Mouse (Mus musculus) forebrain, postnatal 0 days (tissue): ENCODE results near the gene Aox1. TPM values are rescaled to one million over a fixed set of nuclear protein-coding genes. Genes with fewer than 3 reads are reported as not detected.

Experiments
- ATAC-seq: fragments of 200-750 bp; cut with Nextera tagmentation; 2 replicates; pipeline ENCODE4 v1.8.0; 2017; ENCODE audit warnings: mild to moderate bottlenecking, moderate library complexity
- DNase-seq: peaks from one replicate; pipeline ENCODE4 v3.0.0-alpha.2; 2015
- H3K27ac ChIP-seq: fragments of 300-500 bp; sonication (generic); 2 replicates; pipeline ENCODE4 v1.5.1; 2014; ENCODE audit warnings: low read depth, mild to moderate bottlenecking, antibody characterized with exemption, low read length, moderate library complexity, mixed read lengths
- H3K27me3 ChIP-seq: fragments of 300-500 bp; sonication (generic); 2 replicates; pipeline ENCODE4 v1.6.1; 2014; ENCODE audit warnings: mild to moderate bottlenecking, low read length, mixed read lengths; ENCODE audit not compliant: insufficient read depth
- H3K36me3 ChIP-seq: fragments of 300-500 bp; sonication (generic); 2 replicates; pipeline ENCODE4 v1.6.1; 2014; ENCODE audit warnings: mild to moderate bottlenecking, moderate library complexity; ENCODE audit not compliant: insufficient read depth
- H3K4me1 ChIP-seq: fragments of 300-500 bp; sonication (generic); 2 replicates; pipeline ENCODE4 v1.6.1; 2014; ENCODE audit warnings: antibody characterized with exemption; ENCODE audit not compliant: insufficient read depth
- H3K4me2 ChIP-seq: fragments of 300-500 bp; sonication (generic); 2 replicates; pipeline ENCODE4 v1.6.1; 2014; ENCODE audit warnings: low read depth, mild to moderate bottlenecking, moderate library complexity
- H3K4me3 ChIP-seq: fragments of 300-500 bp; sonication (generic); 2 replicates; pipeline ENCODE4 v1.5.1; 2014; ENCODE audit warnings: low read depth, low read length, mixed read lengths
- H3K9ac ChIP-seq: fragments of 300-500 bp; sonication (generic); 2 replicates; pipeline ENCODE4 v1.6.1; 2014; ENCODE audit warnings: mild to moderate bottlenecking
- H3K9me3 ChIP-seq: fragments of 300-500 bp; sonication (generic); 2 replicates; pipeline ENCODE4 v1.6.1; 2016; ENCODE audit warnings: low read length
- CTCF ChIP-seq: sonication (generic); IDR thresholded peaks from 2 replicates; pipeline ENCODE4 v1.5.1; 2016; ENCODE audit warnings: antibody characterized with exemption, control low read depth, low read depth
- WGBS: fragments of 180-500 bp; shearing (Covaris S2); extraction: QIAGEN DNeasy Blood & Tissue Kit; methylation state at CpG from one replicate; pipeline ENCODE4 v1.1.7; 2014; 5-methylcytosine and 5-hydroxymethylcytosine counted together
- polyA plus RNA-seq: library from polyadenylated mRNA; unstranded; fragments of >200 nt; fragmentation: Nextera tagmentation; extraction: Ambion mirVana; gene quantifications from 2 replicates; pipeline ENCODE4 v1.2.1, GENCODE M21; 2015
- total RNA-seq: library from RNA; depleted of rRNA; stranded (reverse); fragments of >200 nt; gene quantifications from 2 replicates; pipeline ENCODE4 v1.2.3, GENCODE M21; 2014

The Aox1 gene
- total and polyA plus RNA-seq, 2 experiments from 2014 or later: 0.38 to 0.90 TPM

GRCm38 (mm10) chr1:58046721-58047290 is 17.1 kb downstream of the Aox1 start:
- Histone ChIP-seq H3K4me2 (no peak overlapping the region), H3K27ac (no peak overlapping the region), H3K27me3 (no peaks in the 10 kb centered on the region), H3K36me3 (no peaks in the 10 kb centered on the region), H3K9ac (no peak overlapping the region), H3K4me1 (no peaks in the 10 kb centered on the region), H3K9me3 (no peaks in the 10 kb centered on the region), H3K4me3 (no peak overlapping the region)
- DNase-seq: no peak
- peak; percentile 76 for ATAC-seq
- TF ChIP-seq CTCF: no peak
- 15% methylated on average over 3 of the region's 3 CpGs for WGBS

- no peaks in the 10 kb centered on the region for H3K27me3 ChIP-seq
- no peaks in the 10 kb centered on the region for H3K4me1 ChIP-seq
- DNase-seq (no peak), ATAC-seq (no peak)
- no peaks in the 10 kb centered on the region for H3K9me3 ChIP-seq
- TF ChIP-seq CTCF: no peak
- no peak overlapping the region for H3K9ac ChIP-seq
- H3K36me3 ChIP-seq: no peaks in the 10 kb centered on the region
- WGBS: 92% methylated on average over 5 of the region's 5 CpGs
- no peak overlapping the region for H3K27ac ChIP-seq
- no peak overlapping the region for H3K4me3 ChIP-seq
- no peak overlapping the region for H3K4me2 ChIP-seq
These were observed 19.4 kb downstream of the Aox1 start for GRCm38 (mm10) chr1:58049126-58049525.

GRCm38 (mm10) chr1:58055598-58055997 is 25.9 kb downstream of the Aox1 start:
- Histone ChIP-seq H3K4me2 (no peak overlapping the region), H3K4me1 (no peaks in the 10 kb centered on the region; the same call in 1 of the 2 replicates), H3K9me3 (no peaks in the 10 kb centered on the region), H3K36me3 (no peaks in the 10 kb centered on the region), H3K9ac (no peak overlapping the region), H3K27ac (no peak overlapping the region), H3K27me3 (no peaks in the 10 kb centered on the region), H3K4me3 (no peak overlapping the region)
- no peak for ATAC-seq
- DNase-seq: no peak
- TF ChIP-seq CTCF: no peak
- 74% methylated on average over 11 of the region's 11 CpGs for WGBS

- Histone ChIP-seq H3K9me3 (no peaks in the 10 kb centered on the region), H3K36me3 (no peaks in the 10 kb centered on the region), H3K4me1 (no peaks in the 10 kb centered on the region; the same call in 1 of the 2 replicates), H3K4me2 (no peak overlapping the region), H3K4me3 (no peak overlapping the region), H3K9ac (no peak overlapping the region), H3K27ac (no peak overlapping the region), H3K27me3 (no peaks in the 10 kb centered on the region)
- WGBS: 77% methylated on average over 13 of the region's 13 CpGs
- TF ChIP-seq CTCF: no peak
- ATAC-seq: peak; percentile 37; the same call in 1 of the 2 replicates
- no peak for DNase-seq
These were observed 26.5 kb downstream of the Aox1 start for GRCm38 (mm10) chr1:58056074-58056807.

GRCm38 (mm10) chr1:58056939-58057338 is 27.2 kb downstream of the Aox1 start:
- no peak overlapping the region for H3K4me3 ChIP-seq
- H3K27ac ChIP-seq: no peak overlapping the region
- H3K9ac ChIP-seq: peak overlapping the region; percentile 0; the same call in 1 of the 2 replicates
- ATAC-seq (peak; percentile 67; the same call in 1 of the 2 replicates), DNase-seq (peak; percentile 27)
- H3K9me3 ChIP-seq: no peaks in the 10 kb centered on the region
- no peak overlapping the region for H3K4me2 ChIP-seq
- no peaks in the 10 kb centered on the region for H3K36me3 ChIP-seq
- WGBS: 61% methylated on average over 11 of the region's 11 CpGs
- H3K27me3 ChIP-seq: no peaks in the 10 kb centered on the region
- H3K4me1 ChIP-seq: no peaks in the 10 kb centered on the region; the same call in 1 of the 2 replicates
- TF ChIP-seq CTCF: no peak

- H3K36me3 ChIP-seq: no peaks in the 10 kb centered on the region
- H3K27me3 ChIP-seq: no peaks in the 10 kb centered on the region
- H3K9me3 ChIP-seq: no peaks in the 10 kb centered on the region
- TF ChIP-seq CTCF: no peak
- H3K9ac ChIP-seq: no peak overlapping the region
- ATAC-seq (no peak), DNase-seq (no peak)
- H3K4me1 ChIP-seq: no peaks in the 10 kb centered on the region; the same call in 1 of the 2 replicates
- no peak overlapping the region for H3K4me3 ChIP-seq
- no peak overlapping the region for H3K4me2 ChIP-seq
- 92% methylated on average over 4 of the region's 4 CpGs for WGBS
- H3K27ac ChIP-seq: no peak overlapping the region
These were observed 29.1 kb downstream of the Aox1 start for GRCm38 (mm10) chr1:58058846-58059245.

- H3K9me3 ChIP-seq: no peaks in the 10 kb centered on the region
- DNase-seq (no peak), ATAC-seq (no peak)
- no peaks in the 10 kb centered on the region for H3K27me3 ChIP-seq
- H3K27ac ChIP-seq: no peak overlapping the region
- H3K9ac ChIP-seq: no peak overlapping the region
- WGBS: 92% methylated on average over 7 of the region's 7 CpGs
- H3K4me1 ChIP-seq: no peaks in the 10 kb centered on the region
- no peak overlapping the region for H3K4me2 ChIP-seq
- no peak for TF ChIP-seq CTCF
- no peaks in the 10 kb centered on the region for H3K36me3 ChIP-seq
- H3K4me3 ChIP-seq: no peak overlapping the region
These were observed 32.4 kb downstream of the Aox1 start for GRCm38 (mm10) chr1:58062131-58062530.
